Mouse (Mus musculus): ENCODE data around the gene Xxylt1. TPM values are rescaled to one million over a fixed set of nuclear protein-coding genes. Genes with fewer than 3 reads are reported as not detected.

Gene Xxylt1
- polyA plus RNA-seq, 1 experiment from 2014 or later: 7.3 TPM

DNA sequence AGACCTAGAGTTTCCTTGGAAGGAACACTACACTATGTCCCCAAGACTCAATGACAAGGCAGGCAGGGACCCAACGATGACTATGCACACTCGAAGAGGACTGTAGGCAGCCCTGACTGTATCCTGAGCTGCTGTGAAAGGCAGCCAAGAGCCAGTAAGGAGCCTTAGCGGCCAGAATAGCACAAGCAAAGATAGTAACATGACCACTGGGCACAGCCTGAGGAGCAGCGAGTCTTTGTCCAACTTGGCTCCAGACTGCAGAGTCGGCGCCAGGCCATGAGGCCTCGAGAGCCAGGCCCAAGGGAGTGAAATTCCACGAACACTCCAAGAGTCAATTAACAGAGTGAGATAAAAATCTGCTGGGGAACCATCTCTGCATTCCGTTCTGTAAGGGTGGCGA, 99.9 kb downstream of the Xxylt1 start:
- Histone ChIP-seq H3K27ac (no peak overlapping the region), H3K36me3 (ENCODE audit: poor library complexity, severe bottlenecking) (no peaks in the 10 kb centered on the region), H3K9ac (no peak overlapping the region), H3K9me3 (replicated peaks) (no peaks in the 10 kb centered on the region), H3K4me3 (no peak overlapping the region), H3K4me1 (peaks cover 17% of the 10 kb centered on the region; the same call in 1 of the 2 replicates), H3K27me3 (no peaks in the 10 kb centered on the region), H3K4me2 (no peak overlapping the region)
- 92% methylated on average over 10 of the region's 10 CpGs for WGBS
- no peak for ATAC-seq

GRCm38 (mm10) chr16:30979905-30980304, 101.3 kb downstream of the Xxylt1 start:
- Histone ChIP-seq H3K9me3 (replicated peaks) (no peaks in the 10 kb centered on the region), H3K4me3 (no peak overlapping the region), H3K36me3 (ENCODE audit: poor library complexity, severe bottlenecking) (no peaks in the 10 kb centered on the region), H3K9ac (no peak overlapping the region), H3K27ac (no peak overlapping the region), H3K4me2 (no peak overlapping the region), H3K27me3 (no peaks in the 10 kb centered on the region), H3K4me1 (peaks cover 8% of the 10 kb centered on the region; the same call in 1 of the 2 replicates)
- WGBS: 93% methylated on average over 11 of the region's 11 CpGs
- no peak for ATAC-seq

DNA sequence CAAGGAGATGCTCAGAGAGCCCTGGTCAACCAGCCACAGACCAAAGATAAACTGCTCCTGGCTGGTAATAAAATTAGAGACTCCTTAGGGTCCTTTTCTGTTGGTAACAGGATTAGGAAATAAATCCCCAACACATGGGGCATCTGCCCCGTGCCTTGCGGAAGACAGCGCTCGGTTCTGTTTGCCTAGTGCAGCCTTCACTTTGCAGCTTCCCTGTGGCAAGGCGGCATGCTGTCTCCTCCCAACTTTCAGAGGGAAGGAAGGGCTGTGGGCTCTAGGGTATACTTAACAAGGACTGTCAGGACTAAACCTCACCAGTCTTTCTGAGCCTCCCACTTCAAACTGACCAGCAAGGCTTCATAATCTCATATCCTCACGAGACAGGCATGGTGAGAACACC, 103.5 kb downstream of the Xxylt1 start:
- no peaks in the 10 kb centered on the region for H3K27me3 ChIP-seq
- 54% methylated on average over 6 of the region's 6 CpGs for WGBS
- ATAC-seq: no peak

GRCm38 (mm10) chr16:30977186-30977585, 104.0 kb downstream of the Xxylt1 start:
- Histone ChIP-seq H3K27me3 (no peaks in the 10 kb centered on the region), H3K4me1 (peaks cover 10% of the 10 kb centered on the region; the same call in 1 of the 2 replicates), H3K27ac (no peak overlapping the region), H3K36me3 (ENCODE audit: poor library complexity, severe bottlenecking) (no peaks in the 10 kb centered on the region), H3K4me2 (peak overlapping the region; percentile 16; the same call in 1 of the 2 replicates), H3K9me3 (replicated peaks) (no peaks in the 10 kb centered on the region), H3K4me3 (no peak overlapping the region), H3K9ac (no peak overlapping the region)
- 4% methylated on average over 3 of the region's 3 CpGs for WGBS
- peak; percentile 98 for ATAC-seq

More for the DNA sequence above, 103.5 kb downstream of the Xxylt1 start:
- Histone ChIP-seq H3K4me1 (peaks cover 10% of the 10 kb centered on the region; the same call in 1 of the 2 replicates), H3K4me2 (no peak overlapping the region), H3K36me3 (ENCODE audit: poor library complexity, severe bottlenecking) (no peaks in the 10 kb centered on the region), H3K4me3 (no peak overlapping the region), H3K27ac (no peak overlapping the region), H3K9ac (no peak overlapping the region), H3K9me3 (replicated peaks) (no peaks in the 10 kb centered on the region)

DNA sequence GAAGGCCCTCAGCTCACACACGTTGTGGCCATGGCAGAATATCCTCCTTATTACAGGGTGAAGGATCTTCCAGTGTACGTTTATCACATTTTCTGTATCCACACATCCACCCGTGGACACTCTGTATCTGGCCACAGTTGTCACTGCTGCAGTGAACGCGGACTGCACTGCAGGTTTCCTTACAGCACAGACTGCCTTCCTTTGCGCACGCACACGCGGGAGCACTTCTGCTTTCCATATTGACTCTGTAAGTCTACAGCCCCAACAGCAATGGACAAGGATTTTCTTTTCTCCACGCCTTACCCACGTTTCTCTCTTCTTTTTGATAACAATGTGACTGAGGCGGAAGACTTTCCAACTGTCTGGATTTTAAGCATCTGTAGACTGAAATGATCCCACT, 106.7 kb downstream of the Xxylt1 start:
- no peak for ATAC-seq
- no peak overlapping the region for H3K4me2 ChIP-seq
- 90% methylated on average over 12 of the region's 12 CpGs for WGBS

DNA sequence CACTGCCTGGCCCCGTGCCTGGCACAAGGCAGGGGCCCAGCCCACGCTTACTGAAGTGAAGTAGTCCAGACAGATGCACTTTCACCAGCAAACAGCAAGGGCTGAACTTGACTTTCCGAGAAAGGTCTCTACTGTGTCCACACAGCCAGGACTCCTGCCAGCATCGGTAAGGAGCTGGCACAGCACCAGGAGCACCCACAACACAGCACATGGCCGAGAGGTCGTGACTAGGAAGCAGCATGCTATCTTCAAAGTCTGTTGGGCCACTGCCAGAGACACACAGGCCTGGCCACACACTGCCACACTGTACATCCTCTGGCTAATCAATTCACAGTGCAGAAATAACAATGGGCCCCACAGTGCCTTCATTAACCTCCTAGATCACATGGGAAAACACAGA, 107.8 kb downstream of the Xxylt1 start:
- H3K4me1 ChIP-seq: peaks cover 10% of the 10 kb centered on the region; the same call in 1 of the 2 replicates

More for the DNA sequence above, 106.7 kb downstream of the Xxylt1 start:
- no peak overlapping the region for H3K9ac ChIP-seq
- H3K4me3 ChIP-seq: no peak overlapping the region
- no peaks in the 10 kb centered on the region for H3K36me3 ChIP-seq (ENCODE audit: poor library complexity, severe bottlenecking)
- no peak overlapping the region for H3K27ac ChIP-seq
- H3K9me3 ChIP-seq (replicated peaks): no peaks in the 10 kb centered on the region
- H3K27me3 ChIP-seq: no peaks in the 10 kb centered on the region
- H3K4me1 ChIP-seq: peaks cover 10% of the 10 kb centered on the region; the same call in 1 of the 2 replicates

DNA sequence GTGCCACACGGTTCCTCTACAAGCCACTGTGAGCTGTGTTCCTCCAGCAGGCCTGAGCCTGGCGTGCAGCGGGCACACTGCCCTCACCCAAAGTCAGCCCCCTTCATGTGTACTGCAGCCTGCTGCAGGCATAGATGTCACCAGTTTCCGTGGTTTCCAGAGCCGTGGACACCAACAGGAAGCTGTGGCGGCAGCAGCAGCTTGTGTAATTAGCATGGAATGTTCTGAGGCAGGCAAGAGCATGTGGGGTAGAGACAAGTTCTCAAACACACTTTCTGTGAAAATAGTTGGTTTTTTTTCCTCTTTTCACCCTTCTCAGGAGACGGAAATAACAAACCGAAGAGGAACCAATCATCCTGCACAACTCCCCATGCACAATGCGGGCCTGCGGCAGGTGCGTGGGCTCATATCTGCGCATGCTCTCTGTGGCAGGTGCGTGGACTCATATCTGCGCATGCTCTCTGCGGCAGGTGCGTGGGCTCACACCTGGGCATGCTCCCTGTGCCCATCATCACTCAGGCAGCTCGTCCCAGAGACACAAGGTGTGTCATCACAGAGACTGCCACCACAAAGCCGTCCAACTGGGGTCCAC, 109.2 kb downstream of the Xxylt1 start:
- 90% methylated on average over 18 of the region's 18 CpGs for WGBS
- Histone ChIP-seq H3K27ac (no peak overlapping the region), H3K4me3 (no peak overlapping the region), H3K4me2 (no peak overlapping the region), H3K36me3 (ENCODE audit: poor library complexity, severe bottlenecking) (no peaks in the 10 kb centered on the region), H3K27me3 (no peaks in the 10 kb centered on the region), H3K4me1 (peaks cover 8% of the 10 kb centered on the region; the same call in 1 of the 2 replicates), H3K9ac (no peak overlapping the region), H3K9me3 (replicated peaks) (no peaks in the 10 kb centered on the region)
- ATAC-seq: no peak

More for the DNA sequence above, 107.8 kb downstream of the Xxylt1 start:
- Histone ChIP-seq H3K27ac (no peak overlapping the region), H3K27me3 (no peaks in the 10 kb centered on the region), H3K36me3 (ENCODE audit: poor library complexity, severe bottlenecking) (no peaks in the 10 kb centered on the region), H3K9ac (no peak overlapping the region), H3K9me3 (replicated peaks) (no peaks in the 10 kb centered on the region), H3K4me3 (no peak overlapping the region), H3K4me2 (no peak overlapping the region)
- ATAC-seq: no peak
- WGBS: 59% methylated on average over 6 of the region's 6 CpGs

- H3K36me3 ChIP-seq (ENCODE audit: poor library complexity, severe bottlenecking): no peaks in the 10 kb centered on the region
- no peaks in the 10 kb centered on the region for H3K27me3 ChIP-seq
- H3K9me3 ChIP-seq (replicated peaks): no peaks in the 10 kb centered on the region
- ATAC-seq: no peak
- H3K27ac ChIP-seq: no peak overlapping the region
- 79% methylated on average over 18 of the region's 18 CpGs for WGBS
- no peak overlapping the region for H3K4me2 ChIP-seq
- H3K4me3 ChIP-seq: no peak overlapping the region
- no peak overlapping the region for H3K9ac ChIP-seq
- H3K4me1 ChIP-seq: peaks cover 4% of the 10 kb centered on the region; the same call in 1 of the 2 replicates
These were observed 111.8 kb downstream of the Xxylt1 start for GRCm38 (mm10) chr16:30969266-30970064.

DNA sequence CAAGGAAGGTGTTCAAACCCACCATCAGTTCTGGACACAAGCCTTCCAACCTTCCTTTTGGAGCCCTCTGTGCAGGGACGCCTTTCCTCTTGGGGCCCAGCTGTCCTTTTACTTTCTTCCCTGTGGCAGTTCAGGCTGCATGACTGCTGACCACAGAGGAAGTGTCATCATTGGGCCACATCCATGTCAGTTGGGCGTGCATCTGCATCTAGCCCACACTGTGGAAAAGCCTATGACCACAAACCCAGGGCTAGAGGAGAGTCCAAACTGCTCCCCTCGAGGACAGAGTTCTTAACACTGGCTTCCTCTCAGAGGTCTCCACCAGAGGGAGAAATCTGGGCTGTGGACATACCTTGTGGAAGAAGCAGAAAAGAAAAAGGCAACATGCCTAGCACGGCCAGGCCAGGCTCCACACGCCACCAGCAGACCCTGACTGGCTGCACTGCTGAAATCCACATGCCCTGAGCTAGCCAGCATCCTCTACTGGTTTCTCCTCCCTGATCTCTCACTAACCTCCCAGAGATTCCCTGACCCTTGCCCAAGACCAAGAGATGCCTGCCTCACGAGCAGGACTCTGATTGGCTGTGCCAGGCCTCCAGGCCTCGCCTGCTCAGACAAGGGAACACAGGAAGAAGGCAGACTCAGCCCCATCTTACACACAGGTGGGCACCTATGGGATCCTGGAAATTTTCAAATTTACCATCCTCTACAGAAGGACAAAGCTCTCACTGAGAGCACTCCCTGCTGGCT, 112.7 kb downstream of the Xxylt1 start:
- Histone ChIP-seq H3K27ac (no peak overlapping the region), H3K9me3 (replicated peaks) (no peaks in the 10 kb centered on the region), H3K4me2 (no peak overlapping the region), H3K4me3 (no peak overlapping the region), H3K27me3 (no peaks in the 10 kb centered on the region), H3K4me1 (peaks cover 4% of the 10 kb centered on the region; the same call in 1 of the 2 replicates), H3K9ac (no peak overlapping the region), H3K36me3 (ENCODE audit: poor library complexity, severe bottlenecking) (no peaks in the 10 kb centered on the region)
- no peak for ATAC-seq
- WGBS: 89% methylated on average over 7 of the region's 7 CpGs

GRCm38 (mm10) chr16:30966684-30967083, 114.5 kb downstream of the Xxylt1 start:
- no peaks in the 10 kb centered on the region for H3K36me3 ChIP-seq (ENCODE audit: poor library complexity, severe bottlenecking)
- no peak overlapping the region for H3K4me3 ChIP-seq
- no peaks in the 10 kb centered on the region for H3K27me3 ChIP-seq
- ATAC-seq: no peak
- H3K4me1 ChIP-seq: no peaks in the 10 kb centered on the region
- no peak overlapping the region for H3K27ac ChIP-seq
- WGBS: 88% methylated on average over 5 of the region's 5 CpGs
- H3K9ac ChIP-seq: no peak overlapping the region
- H3K4me2 ChIP-seq: no peak overlapping the region
- no peaks in the 10 kb centered on the region for H3K9me3 ChIP-seq (replicated peaks)

- Histone ChIP-seq H3K4me1 (no peaks in the 10 kb centered on the region), H3K4me2 (no peak overlapping the region), H3K27ac (no peak overlapping the region), H3K36me3 (ENCODE audit: poor library complexity, severe bottlenecking) (no peaks in the 10 kb centered on the region), H3K9me3 (replicated peaks) (no peaks in the 10 kb centered on the region), H3K4me3 (no peak overlapping the region), H3K9ac (no peak overlapping the region), H3K27me3 (no peaks in the 10 kb centered on the region)
- no peak for ATAC-seq
- WGBS: 82% methylated on average over 7 of the region's 7 CpGs
These were observed 116.3 kb downstream of the Xxylt1 start for GRCm38 (mm10) chr16:30964891-30965290.

DNA sequence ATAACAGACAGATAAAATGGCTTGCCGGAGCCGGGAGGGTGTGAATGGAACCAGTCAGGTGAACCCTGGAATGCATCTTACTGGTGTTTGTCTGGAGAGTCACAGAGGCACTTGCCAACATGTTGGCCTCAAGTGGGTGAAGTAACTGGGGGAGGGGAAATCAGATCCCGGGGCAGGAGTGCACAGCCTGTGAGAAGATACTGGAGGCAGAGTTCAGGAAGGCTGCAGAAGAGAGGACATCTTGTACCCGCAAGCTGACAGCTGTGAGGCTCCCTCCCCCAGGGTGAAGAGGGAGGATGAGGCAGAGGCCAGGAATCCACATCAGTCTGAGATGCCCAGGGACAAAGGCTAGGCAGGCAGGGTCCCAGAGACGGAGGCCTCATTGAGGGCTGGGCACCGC, 116.8 kb downstream of the Xxylt1 start:
- H3K4me2 ChIP-seq: no peak overlapping the region
- ATAC-seq: no peak
- no peak overlapping the region for H3K27ac ChIP-seq
- H3K27me3 ChIP-seq: no peaks in the 10 kb centered on the region
- no peaks in the 10 kb centered on the region for H3K9me3 ChIP-seq (replicated peaks)
- WGBS: 77% methylated on average over 6 of the region's 6 CpGs
- H3K4me3 ChIP-seq: no peak overlapping the region
- no peaks in the 10 kb centered on the region for H3K4me1 ChIP-seq
- H3K9ac ChIP-seq: no peak overlapping the region
- no peaks in the 10 kb centered on the region for H3K36me3 ChIP-seq (ENCODE audit: poor library complexity, severe bottlenecking)

All from forebrain, embryonic 13.5 days (tissue).